Mouse (Mus musculus) lung, postnatal 0 days (tissue): ENCODE results near the gene Pth2.

Experiments
- CTCF ChIP-seq: IDR thresholded peaks from 2 replicates; pipeline ENCODE4 v1.5.1; 2016; ENCODE audit warnings: antibody characterized with exemption, mild to moderate bottlenecking
- EP300 ChIP-seq: IDR thresholded peaks from 2 replicates; pipeline ENCODE4 v1.6.1; 2016; ENCODE audit warnings: antibody characterized with exemption, mild to moderate bottlenecking, control low read depth

- TF ChIP-seq CTCF, result no peak
- TF ChIP-seq EP300, result no peak
Observed at GRCm38 (mm10) chr7:45131850-45132249, 48.9 kb upstream of the Pth2 start.
